Mouse (Mus musculus): ENCODE results near the gene Atp6ap1l. TPM values are rescaled to one million over a fixed set of nuclear protein-coding genes. Genes with fewer than 3 reads are reported as not detected.

Atp6ap1l gene
- total RNA-seq, 2 experiments from 2014 or later, result 5.5 to 6.4 TPM

Other genes starting within 250 kb of the Atp6ap1l start
- gene Rps23, start 17.6 kb upstream of the Atp6ap1l start, total RNA-seq (2021), result 100 to 1,000 TPM; 321 to 367 TPM